Mouse (Mus musculus) limb, embryonic 12.5 days (tissue): ENCODE measurements around the gene Lfng. TPM values are rescaled to one million over a fixed set of nuclear protein-coding genes. Genes with fewer than 3 reads are reported as not detected.

Source experiments
- ATAC-seq: fragments of 200-750 bp; cut with Nextera tagmentation; 2 replicates; pipeline ENCODE4 v1.8.0; 2017; ENCODE audit warnings: low read depth, moderate TSS enrichment; ENCODE audit not compliant: insufficient number of reproducible peaks, insufficient read depth, low FRiP score, low TSS enrichment
- H3K27ac ChIP-seq: fragments of 300-500 bp; sonication (generic); 2 replicates; pipeline ENCODE4 v1.5.1; 2016; ENCODE audit warnings: mild to moderate bottlenecking, moderate library complexity
- H3K27me3 ChIP-seq: fragments of 300-500 bp; sonication (generic); 2 replicates; pipeline ENCODE4 v1.6.1; 2016; ENCODE audit warnings: mild to moderate bottlenecking, moderate library complexity
- H3K36me3 ChIP-seq: fragments of 300-500 bp; sonication (generic); 2 replicates; pipeline ENCODE4 v1.6.1; 2016; ENCODE audit warnings: mild to moderate bottlenecking, moderate library complexity
- H3K4me1 ChIP-seq: fragments of 300-500 bp; sonication (generic); replicated peaks from 2 replicates; pipeline ENCODE4 v1.6.1; 2016
- H3K4me2 ChIP-seq: fragments of 300-500 bp; sonication (generic); 2 replicates; pipeline ENCODE4 v1.6.1; 2016; ENCODE audit warnings: mild to moderate bottlenecking, moderate library complexity
- H3K4me3 ChIP-seq: fragments of 300-500 bp; sonication (generic); replicated peaks from 2 replicates; pipeline ENCODE4 v1.5.1; 2016; ENCODE audit warnings: mild to moderate bottlenecking
- H3K9ac ChIP-seq: fragments of 300-500 bp; sonication (generic); replicated peaks from 2 replicates; pipeline ENCODE4 v1.6.1; 2016; ENCODE audit warnings: mild to moderate bottlenecking, moderate library complexity
- H3K9me3 ChIP-seq: fragments of 300-500 bp; sonication (generic); 2 replicates; pipeline ENCODE4 v1.6.1; 2016; ENCODE audit warnings: mild to moderate bottlenecking, moderate library complexity
- WGBS: fragments of 180-500 bp; shearing (Covaris S2); methylation state at CpG from one replicate; pipeline ENCODE4 v1.1.7; 2016; 5-methylcytosine and 5-hydroxymethylcytosine counted together
- polyA plus RNA-seq: library from polyadenylated mRNA; unstranded; fragments of >200 nt; fragmentation: Nextera tagmentation; extraction: Ambion mirVana; gene quantifications from 2 replicates; pipeline ENCODE4 v1.2.1, GENCODE M21; 2016

The Lfng gene
- polyA plus RNA-seq, 1 experiment from 2014 or later: 10.3 TPM

DNA sequence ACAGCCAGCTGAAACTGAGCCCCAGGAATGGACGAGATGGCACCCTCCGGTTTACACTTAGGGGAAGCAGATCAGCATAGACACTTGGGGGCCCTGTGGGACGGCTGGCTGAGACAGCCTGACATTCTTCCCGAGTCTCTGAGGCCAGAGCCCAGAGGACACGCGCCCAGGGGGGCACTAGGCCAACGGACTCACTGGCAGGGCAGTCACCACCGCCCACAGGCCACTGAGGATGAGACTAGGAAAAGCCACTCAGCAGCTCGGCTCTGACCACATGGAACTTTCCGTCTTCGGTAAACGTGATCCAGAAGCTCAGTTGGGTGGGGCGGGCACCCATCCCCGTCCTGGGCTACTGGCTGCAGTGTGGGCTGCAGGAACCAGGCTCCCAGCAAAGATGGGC is 32.8 kb downstream of the Lfng start:
- H3K27me3 ChIP-seq: no peaks in the 10 kb centered on the region
- H3K9ac ChIP-seq: no peak overlapping the region
- no peak overlapping the region for H3K4me2 ChIP-seq
- ATAC-seq: no peak
- 92% methylated on average over 14 of the region's 14 CpGs for WGBS
- no peak overlapping the region for H3K27ac ChIP-seq
- peaks cover 83% of the 10 kb centered on the region for H3K36me3 ChIP-seq
- no peaks in the 10 kb centered on the region for H3K9me3 ChIP-seq
- no peak overlapping the region for H3K4me3 ChIP-seq
- peaks cover 34% of the 10 kb centered on the region for H3K4me1 ChIP-seq

DNA sequence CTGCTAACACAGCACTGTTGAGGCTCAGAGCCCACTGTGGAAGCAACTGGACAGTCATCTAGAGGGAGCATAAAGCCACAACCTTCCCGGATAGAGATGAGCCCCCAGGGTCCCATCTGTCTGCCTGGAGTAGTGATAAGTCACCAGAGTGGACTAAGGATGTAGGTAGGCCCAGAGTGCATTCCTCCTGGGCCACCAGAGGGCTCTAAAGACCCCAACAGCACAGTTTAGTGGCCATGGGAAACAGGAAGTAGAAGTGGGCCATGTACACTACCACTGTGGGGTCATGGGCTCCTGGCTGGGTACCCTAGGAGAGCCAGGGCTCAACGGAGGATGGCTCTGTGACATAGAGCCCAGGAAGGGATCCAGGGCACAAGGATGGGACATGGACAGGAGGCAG is 33.7 kb downstream of the Lfng start:
- 69% methylated on average over 2 of the region's 2 CpGs for WGBS
- no peak overlapping the region for H3K9ac ChIP-seq
- H3K27me3 ChIP-seq: no peaks in the 10 kb centered on the region
- H3K4me2 ChIP-seq: peak overlapping the region; percentile 44
- ATAC-seq: no peak
- peak overlapping the region; percentile 80 for H3K27ac ChIP-seq
- no peaks in the 10 kb centered on the region for H3K9me3 ChIP-seq
- H3K4me3 ChIP-seq: 0 out of 2 replicates have a peak overlapping the region, but pooled peaks have one; percentile 4
- H3K36me3 ChIP-seq: peaks cover 83% of the 10 kb centered on the region
- peaks cover 43% of the 10 kb centered on the region for H3K4me1 ChIP-seq

- H3K4me3 ChIP-seq: peak overlapping the region; percentile 4; the same call in 1 of the 2 replicates
- 23% methylated on average over 10 of the region's 10 CpGs for WGBS
- peak overlapping the region; percentile 80 for H3K27ac ChIP-seq
- peak overlapping the region; percentile 44 for H3K4me2 ChIP-seq
- ATAC-seq: peak; percentile 46
- H3K9ac ChIP-seq: peak overlapping the region; percentile 45; the same call in 1 of the 2 replicates
- peaks cover 48% of the 10 kb centered on the region for H3K4me1 ChIP-seq
- no peaks in the 10 kb centered on the region for H3K27me3 ChIP-seq
- no peaks in the 10 kb centered on the region for H3K9me3 ChIP-seq
- H3K36me3 ChIP-seq: peaks cover 83% of the 10 kb centered on the region
Observed at GRCm38 (mm10) chr5:140641254-140641928, 34.3 kb downstream of the Lfng start.

DNA sequence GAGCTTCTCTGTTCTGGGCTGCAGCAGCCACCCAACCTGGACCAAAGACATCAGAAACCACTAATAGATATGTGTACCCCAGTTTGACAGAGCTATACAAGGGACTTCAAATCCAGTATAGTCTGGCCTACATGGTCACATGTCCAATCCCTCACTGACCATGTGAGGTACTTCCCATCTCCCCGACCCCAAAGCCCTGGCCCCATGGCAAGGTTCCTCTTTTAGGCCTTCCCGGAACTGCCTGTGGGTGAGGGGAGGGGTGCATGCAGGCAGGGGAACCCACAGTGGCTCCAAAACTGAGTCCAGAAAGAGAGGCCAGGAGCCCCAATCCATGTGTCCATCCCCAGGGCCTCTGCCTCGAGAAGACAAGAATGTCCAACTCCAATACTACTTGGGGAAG is 35.0 kb downstream of the Lfng start:
- Histone ChIP-seq H3K4me2 (peak overlapping the region; percentile 44), H3K9me3 (no peaks in the 10 kb centered on the region), H3K36me3 (peaks cover 77% of the 10 kb centered on the region), H3K9ac (0 out of 2 replicates have a peak overlapping the region, but pooled peaks have one; percentile 45), H3K4me1 (peaks cover 55% of the 10 kb centered on the region), H3K4me3 (no peak overlapping the region; the same call in 1 of the 2 replicates), H3K27ac (peak overlapping the region; percentile 80), H3K27me3 (no peaks in the 10 kb centered on the region)
- 65% methylated on average over 3 of the region's 3 CpGs for WGBS
- ATAC-seq: no peak

DNA sequence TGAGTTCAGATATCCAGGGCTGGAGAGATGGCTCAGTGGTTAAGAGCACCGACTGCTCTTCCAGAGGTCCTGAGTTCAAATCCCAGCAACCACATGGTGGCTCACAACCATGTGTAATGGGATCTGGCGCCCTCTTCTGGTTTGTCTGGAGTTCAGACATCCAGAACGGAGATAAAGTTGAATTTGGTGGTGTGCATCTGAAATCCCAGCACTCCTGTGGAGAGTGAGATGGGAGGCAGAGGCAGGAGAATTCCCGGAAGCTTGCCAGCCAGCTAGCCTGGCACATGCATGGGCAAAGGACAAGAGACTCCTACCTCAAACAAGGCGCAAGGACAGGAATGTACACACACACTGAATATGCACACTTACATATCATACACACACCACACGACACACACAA is 37.1 kb downstream of the Lfng start:
- 90% methylated on average over 6 of the region's 6 CpGs for WGBS
- H3K27ac ChIP-seq: no peak overlapping the region
- H3K36me3 ChIP-seq: peaks cover 55% of the 10 kb centered on the region
- H3K4me2 ChIP-seq: no peak overlapping the region
- ATAC-seq: no peak
- no peaks in the 10 kb centered on the region for H3K9me3 ChIP-seq
- peaks cover 66% of the 10 kb centered on the region for H3K4me1 ChIP-seq
- H3K9ac ChIP-seq: no peak overlapping the region
- H3K4me3 ChIP-seq: no peak overlapping the region
- no peaks in the 10 kb centered on the region for H3K27me3 ChIP-seq

DNA sequence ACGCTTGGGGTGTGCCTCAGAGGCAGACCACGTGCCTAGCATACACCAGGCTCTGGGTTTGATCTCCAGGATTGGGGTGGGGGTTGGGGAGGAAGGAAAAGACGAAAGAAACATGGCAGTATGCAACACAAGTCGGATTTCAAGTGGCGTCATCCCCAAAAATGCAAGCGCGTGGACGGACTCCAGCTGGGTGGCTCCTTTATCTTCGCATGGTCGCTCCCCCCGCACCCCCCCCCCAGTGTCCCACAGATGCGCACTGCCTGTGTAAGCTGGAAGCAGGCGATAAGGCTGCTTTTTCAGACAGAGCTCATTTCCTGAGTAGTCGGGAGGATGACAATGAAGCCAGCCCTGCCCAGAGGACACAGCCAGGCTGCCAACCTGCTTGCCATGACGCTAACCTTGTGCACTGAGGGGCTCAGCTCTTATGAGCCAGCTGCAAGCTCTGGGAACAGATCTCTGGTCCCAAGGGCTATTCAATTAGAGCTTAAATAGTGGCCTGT is 37.6 kb downstream of the Lfng start:
- Histone ChIP-seq H3K4me2 (0 out of 2 replicates have a peak overlapping the region, but pooled peaks have one; percentile 6), H3K36me3 (peaks cover 50% of the 10 kb centered on the region), H3K9me3 (no peaks in the 10 kb centered on the region), H3K4me1 (peaks cover 71% of the 10 kb centered on the region), H3K9ac (no peak overlapping the region), H3K4me3 (no peak overlapping the region), H3K27ac (no peak overlapping the region), H3K27me3 (no peaks in the 10 kb centered on the region)
- no peak for ATAC-seq
- 92% methylated on average over 15 of the region's 15 CpGs for WGBS

GRCm38 (mm10) chr5:140645454-140645853 is 38.3 kb downstream of the Lfng start:
- Histone ChIP-seq H3K4me2 (peak overlapping the region; percentile 97; the same call in 1 of the 2 replicates), H3K4me3 (no peak overlapping the region), H3K27ac (no peak overlapping the region), H3K27me3 (no peaks in the 10 kb centered on the region), H3K36me3 (peaks cover 43% of the 10 kb centered on the region), H3K4me1 (peaks cover 75% of the 10 kb centered on the region), H3K9ac (no peak overlapping the region), H3K9me3 (no peaks in the 10 kb centered on the region)
- 81% methylated on average over 4 of the region's 4 CpGs for WGBS
- no peak for ATAC-seq

- H3K4me1 ChIP-seq: peaks cover 68% of the 10 kb centered on the region
- WGBS: 91% methylated on average over 6 of the region's 6 CpGs
- no peaks in the 10 kb centered on the region for H3K27me3 ChIP-seq
- H3K4me2 ChIP-seq: peak overlapping the region; percentile 97
- 0 out of 2 replicates have a peak overlapping the region, but pooled peaks have one; percentile 99 for H3K9ac ChIP-seq
- no peak for ATAC-seq
- no peaks in the 10 kb centered on the region for H3K9me3 ChIP-seq
- H3K36me3 ChIP-seq: peaks cover 38% of the 10 kb centered on the region
- peak overlapping the region; percentile 96 for H3K4me3 ChIP-seq
- H3K27ac ChIP-seq: no peak overlapping the region
Observed at GRCm38 (mm10) chr5:140646171-140646570, 39.1 kb downstream of the Lfng start.

DNA sequence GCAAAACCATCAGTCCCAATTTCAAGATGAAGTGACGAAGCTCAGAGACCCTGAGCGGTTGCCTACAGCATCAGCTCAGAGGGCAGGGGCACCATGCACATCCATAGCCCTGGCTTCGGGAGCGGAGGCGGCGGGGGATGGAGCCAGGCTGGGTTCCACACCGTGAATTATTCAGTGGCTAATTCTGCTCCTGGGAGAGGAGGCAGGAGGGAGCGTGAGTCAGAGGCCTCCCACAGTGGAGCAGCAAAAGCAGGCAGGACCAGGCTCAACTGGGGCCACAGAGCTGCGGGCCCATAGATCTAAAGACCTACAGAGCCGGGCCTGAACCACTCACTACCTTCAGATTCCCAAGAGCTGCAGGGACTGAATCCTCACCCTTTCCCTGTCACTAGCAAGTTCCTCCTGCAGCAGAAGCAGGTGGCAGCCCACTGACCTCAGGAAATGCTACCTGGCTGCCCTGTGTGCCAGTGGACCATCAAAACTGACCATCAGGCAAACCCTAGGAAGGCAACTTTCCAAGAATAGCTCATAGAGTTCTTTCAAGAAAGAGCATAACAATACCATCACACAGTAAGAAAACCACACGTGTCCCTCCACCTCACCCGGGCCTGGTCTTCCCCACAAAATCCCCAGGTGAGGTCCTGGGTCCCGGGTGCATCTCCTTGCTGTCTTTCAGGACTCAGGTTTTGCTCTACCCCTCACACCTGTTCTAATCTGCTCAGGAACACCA is 40.1 kb downstream of the Lfng start:
- no peaks in the 10 kb centered on the region for H3K9me3 ChIP-seq
- peak overlapping the region; percentile 88; the same call in 1 of the 2 replicates for H3K27ac ChIP-seq
- peak overlapping the region; percentile 99 for H3K9ac ChIP-seq
- H3K27me3 ChIP-seq: no peaks in the 10 kb centered on the region
- H3K36me3 ChIP-seq: peaks cover 38% of the 10 kb centered on the region
- ATAC-seq: no peak
- 66% methylated on average over 13 of the region's 13 CpGs for WGBS
- H3K4me1 ChIP-seq: peaks cover 58% of the 10 kb centered on the region
- peak overlapping the region; percentile 96 for H3K4me3 ChIP-seq
- H3K4me2 ChIP-seq: peak overlapping the region; percentile 97

DNA sequence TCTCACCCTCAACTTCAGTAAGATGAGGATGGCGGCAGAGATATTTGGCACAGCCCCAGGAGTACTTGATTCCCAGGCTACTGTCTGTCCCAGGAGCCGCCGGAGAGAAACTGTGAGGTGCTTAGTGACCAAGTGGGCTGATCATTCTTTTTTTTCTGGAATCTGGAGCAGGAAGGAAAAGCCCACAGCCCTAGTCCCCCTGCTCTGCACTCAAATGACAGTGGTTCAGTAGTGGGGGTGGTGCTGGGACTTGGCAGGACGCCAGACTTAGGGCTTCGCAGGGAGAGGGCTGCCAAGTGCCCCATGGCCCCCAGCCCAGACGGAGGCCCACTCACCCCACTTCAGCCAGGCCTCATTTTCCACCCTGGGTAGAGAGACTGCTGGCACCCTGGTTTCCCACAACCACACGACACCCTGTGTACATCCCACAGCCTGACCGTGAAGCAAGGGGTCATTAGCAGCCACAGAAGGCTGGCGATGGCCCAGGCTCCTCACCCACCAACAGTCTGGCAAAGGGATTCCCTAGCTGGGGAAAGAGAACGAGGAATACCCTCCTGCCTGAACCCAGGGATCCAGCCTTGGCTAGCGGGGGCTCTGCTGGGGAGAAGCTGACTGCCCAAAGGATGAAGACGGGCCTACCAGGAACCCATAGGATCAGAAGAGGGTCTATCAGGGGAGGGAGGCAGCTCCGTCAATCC is 40.9 kb downstream of the Lfng start:
- WGBS: 2% methylated on average over 13 of the region's 13 CpGs
- H3K27me3 ChIP-seq: no peaks in the 10 kb centered on the region
- no peaks in the 10 kb centered on the region for H3K9me3 ChIP-seq
- peak overlapping the region; percentile 97 for H3K4me2 ChIP-seq
- peak overlapping the region; percentile 99 for H3K9ac ChIP-seq
- peak; percentile 33 for ATAC-seq
- H3K4me3 ChIP-seq: peak overlapping the region; percentile 96
- H3K4me1 ChIP-seq: peaks cover 50% of the 10 kb centered on the region
- peak overlapping the region; percentile 88 for H3K27ac ChIP-seq
- H3K36me3 ChIP-seq: peaks cover 35% of the 10 kb centered on the region
